Mouse (Mus musculus): ENCODE results near the gene Aars2. TPM values are rescaled to one million over a fixed set of nuclear protein-coding genes. Genes with fewer than 3 reads are reported as not detected.

The Aars2 gene
- polyA plus RNA-seq (2011; ENCODE audit: insufficient read length, low read depth, missing spikeins) = 6.7 and 7.3 TPM in 2 replicates

DNA sequence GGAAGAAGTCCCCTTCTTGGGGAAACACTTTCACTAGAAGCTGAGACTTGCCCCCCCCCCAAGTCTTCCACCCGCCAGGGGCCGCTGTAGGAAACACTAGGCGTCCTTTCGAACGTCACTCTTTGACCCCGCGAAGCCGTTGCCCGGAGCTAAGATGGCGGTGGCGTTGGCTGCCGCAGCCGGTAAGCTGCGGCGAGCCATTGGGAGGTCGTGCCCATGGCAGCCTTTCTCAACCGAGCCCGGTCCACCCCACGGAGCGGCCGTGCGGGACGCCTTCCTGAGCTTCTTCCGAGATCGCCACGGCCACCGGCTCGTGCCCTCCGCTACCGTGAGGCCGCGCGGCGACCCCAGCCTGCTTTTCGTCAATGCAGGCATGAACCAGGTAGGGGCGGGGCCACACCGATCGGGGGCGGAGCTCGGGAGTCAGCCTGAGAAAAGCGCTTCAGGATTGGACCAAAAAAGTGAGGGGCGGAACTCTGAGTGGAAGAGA lies at the start of gene Aars2:
Aars2 (plus strand) TSS at position 142 of the 490 bp plus-strand sequence.
- peak within 1 kb of the TSS; percentile 64 for H3K4me3 ChIP-seq (ENCODE audit: insufficient read depth, low read length)
- H3K4me1 ChIP-seq (ENCODE audit: control insufficient read depth, insufficient read depth, low read length) = peaks cover 3% of the 10 kb centered on the region; the same call in 1 of the 2 replicates
- TF ChIP-seq POLR2A (IDR thresholded peaks at IDR 0.05; ENCODE audit: low read depth, low read length) (peak; percentile 77), CTCF (IDR thresholded peaks at IDR 0.05; ENCODE audit: borderline replicate concordance, insufficient read depth, low read length) (peak; percentile 60)
- H3K27ac ChIP-seq (ENCODE audit: insufficient read depth, low read length) = 0 out of 2 replicates have a peak within 1 kb of the TSS, but pooled peaks have one; percentile 16

DNA sequence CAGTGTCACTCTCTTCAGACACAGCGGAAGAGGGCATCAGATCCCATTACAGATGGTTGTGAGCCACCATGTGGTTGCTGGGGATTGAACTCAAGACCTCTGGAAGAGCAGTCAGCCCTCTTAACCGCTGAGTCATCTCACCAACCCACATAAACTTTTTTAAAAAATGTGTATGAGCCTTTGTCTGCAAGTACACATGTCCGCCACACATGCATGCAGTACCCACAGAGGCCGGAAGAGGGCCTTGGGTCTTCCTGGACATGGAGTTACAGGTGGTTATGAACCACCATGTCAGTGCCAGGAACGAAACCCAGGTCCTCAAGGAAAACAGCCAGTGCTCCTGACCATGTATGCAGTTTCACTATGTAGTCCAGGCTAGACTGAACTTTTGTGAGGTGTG lies 49.2 kb upstream of the Aars2 start:
- TF ChIP-seq POLR2A (IDR thresholded peaks at IDR 0.05; ENCODE audit: low read depth, low read length) (no peak), CTCF (IDR thresholded peaks at IDR 0.05; ENCODE audit: borderline replicate concordance, insufficient read depth, low read length) (no peak)
- no peak overlapping the region for H3K4me3 ChIP-seq (ENCODE audit: insufficient read depth, low read length)
- no peak overlapping the region for H3K27ac ChIP-seq (ENCODE audit: insufficient read depth, low read length)
- H3K4me1 ChIP-seq (ENCODE audit: control insufficient read depth, insufficient read depth, low read length) = no peaks in the 10 kb centered on the region

DNA sequence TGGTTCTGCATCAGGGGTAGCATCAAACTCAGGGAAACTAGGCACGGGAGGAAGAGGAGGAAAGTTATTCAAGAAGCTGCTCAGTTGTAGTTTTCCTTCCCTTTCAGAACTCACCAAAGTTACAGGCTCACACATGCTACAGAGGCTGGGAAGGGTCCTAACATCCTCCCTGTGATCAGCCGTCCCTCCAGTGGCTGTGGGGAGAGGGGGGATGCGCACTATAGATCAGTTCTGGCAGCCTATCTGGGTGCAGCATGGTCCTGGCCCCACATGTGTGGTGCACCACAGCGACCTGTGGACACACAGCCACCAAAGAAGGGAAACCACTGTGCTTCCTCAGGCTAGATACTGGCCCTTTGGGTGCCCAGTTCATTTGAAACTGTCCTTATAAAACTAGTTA lies 48.1 kb upstream of the Aars2 start:
- no peak overlapping the region for H3K4me3 ChIP-seq (ENCODE audit: insufficient read depth, low read length)
- no peaks in the 10 kb centered on the region for H3K4me1 ChIP-seq (ENCODE audit: control insufficient read depth, insufficient read depth, low read length)
- TF ChIP-seq CTCF (IDR thresholded peaks at IDR 0.05; ENCODE audit: borderline replicate concordance, insufficient read depth, low read length) (no peak), POLR2A (IDR thresholded peaks at IDR 0.05; ENCODE audit: low read depth, low read length) (no peak)
- H3K27ac ChIP-seq (ENCODE audit: insufficient read depth, low read length) = no peak overlapping the region

DNA sequence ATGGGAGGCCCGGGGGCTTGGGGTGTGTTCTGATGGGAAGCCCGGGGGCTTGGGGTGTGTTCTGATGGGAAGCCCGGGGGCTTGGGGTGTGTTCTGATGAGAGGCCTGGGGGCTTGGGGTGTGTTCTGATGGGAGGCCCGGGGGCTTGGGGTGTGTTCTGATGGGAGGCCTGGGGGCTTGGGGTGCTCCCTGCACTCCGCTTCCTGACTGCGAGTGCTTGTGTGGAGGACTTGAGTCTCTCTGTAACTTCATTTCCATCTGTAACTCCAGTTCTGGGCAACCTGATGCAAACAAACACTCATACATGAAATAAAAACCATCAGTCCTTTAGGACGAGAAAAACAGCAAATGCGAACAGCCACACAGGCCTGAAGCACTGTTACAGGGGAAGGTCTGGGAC lies 47.6 kb upstream of the Aars2 start:
- no peak for TF ChIP-seq CTCF (IDR thresholded peaks at IDR 0.05; ENCODE audit: borderline replicate concordance, insufficient read depth, low read length)
- TF ChIP-seq POLR2A (IDR thresholded peaks at IDR 0.05; ENCODE audit: low read depth, low read length) = no peak
- Histone ChIP-seq H3K27ac (ENCODE audit: insufficient read depth, low read length) (no peak overlapping the region), H3K4me3 (ENCODE audit: insufficient read depth, low read length) (no peak overlapping the region), H3K4me1 (ENCODE audit: control insufficient read depth, insufficient read depth, low read length) (no peaks in the 10 kb centered on the region)

DNA sequence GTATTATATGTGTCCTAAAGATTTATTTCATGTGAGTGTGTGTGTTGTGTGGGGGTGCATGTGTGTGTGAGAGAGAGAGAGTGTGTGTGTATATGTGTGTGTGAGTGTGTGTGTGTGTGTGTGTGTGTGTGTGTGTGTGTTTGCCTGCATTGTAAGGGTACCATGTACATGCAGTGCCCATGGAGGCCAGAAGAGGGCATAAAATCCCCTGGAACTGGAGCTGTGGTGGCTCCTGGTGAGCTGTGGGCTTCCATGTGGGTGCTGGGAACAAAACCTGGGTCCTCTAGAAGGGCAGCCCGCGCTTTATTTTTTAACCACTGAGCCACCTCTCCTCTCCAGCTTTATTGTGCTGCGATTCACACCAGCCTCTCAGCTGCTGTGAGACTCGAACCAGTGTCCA lies 44.1 kb upstream of the Aars2 start:
- Histone ChIP-seq H3K27ac (ENCODE audit: insufficient read depth, low read length) (no peak overlapping the region), H3K4me3 (ENCODE audit: insufficient read depth, low read length) (no peak overlapping the region), H3K4me1 (ENCODE audit: control insufficient read depth, insufficient read depth, low read length) (no peaks in the 10 kb centered on the region)
- TF ChIP-seq POLR2A (IDR thresholded peaks at IDR 0.05; ENCODE audit: low read depth, low read length) = no peak
- no peak for TF ChIP-seq CTCF (IDR thresholded peaks at IDR 0.05; ENCODE audit: borderline replicate concordance, insufficient read depth, low read length)

DNA sequence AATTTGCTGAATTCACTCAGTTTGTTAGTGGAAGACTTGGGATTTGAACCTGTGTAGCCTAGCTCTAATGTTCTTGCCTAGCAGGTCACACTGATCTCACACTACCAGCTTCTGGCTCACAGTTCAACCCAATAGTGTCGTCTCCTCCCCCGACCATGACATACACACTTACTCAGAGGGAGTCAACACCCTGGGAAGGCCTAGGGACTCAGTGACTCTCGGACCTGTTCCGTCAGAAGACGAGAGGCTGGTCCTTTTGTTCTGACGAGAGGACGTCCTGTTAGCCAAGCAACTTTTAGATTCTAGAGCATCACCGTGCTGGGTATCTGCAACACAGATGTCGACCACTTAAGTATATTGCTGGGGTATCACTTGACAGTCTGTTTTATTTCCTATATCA lies 42.4 kb upstream of the Aars2 start:
- no peak overlapping the region for H3K27ac ChIP-seq (ENCODE audit: insufficient read depth, low read length)
- TF ChIP-seq POLR2A (IDR thresholded peaks at IDR 0.05; ENCODE audit: low read depth, low read length) (no peak), CTCF (IDR thresholded peaks at IDR 0.05; ENCODE audit: borderline replicate concordance, insufficient read depth, low read length) (no peak)
- H3K4me1 ChIP-seq (ENCODE audit: control insufficient read depth, insufficient read depth, low read length) = no peaks in the 10 kb centered on the region
- no peak overlapping the region for H3K4me3 ChIP-seq (ENCODE audit: insufficient read depth, low read length)

DNA sequence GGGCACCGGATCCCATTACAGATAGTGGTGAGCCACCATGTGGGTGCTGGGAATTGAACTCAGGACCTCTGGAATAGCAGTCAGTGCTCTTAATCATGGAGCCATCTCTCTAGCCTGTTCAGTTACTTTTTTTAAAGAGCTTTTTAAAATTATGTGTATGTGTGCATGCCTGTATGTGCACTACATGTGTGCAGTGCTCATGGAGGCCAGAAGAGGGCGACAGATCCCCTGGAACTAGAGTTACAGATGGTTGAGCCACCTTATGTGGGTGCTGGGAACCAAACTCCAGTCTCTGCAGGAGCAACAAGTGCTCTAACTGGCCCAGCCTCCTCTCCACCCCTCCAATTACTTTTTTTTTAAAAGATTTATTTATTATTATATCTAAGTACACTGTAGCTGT lies 39.9 kb upstream of the Aars2 start:
- TF ChIP-seq POLR2A (IDR thresholded peaks at IDR 0.05; ENCODE audit: low read depth, low read length) (no peak), CTCF (IDR thresholded peaks at IDR 0.05; ENCODE audit: borderline replicate concordance, insufficient read depth, low read length) (0 out of 2 replicates have a peak, but pooled peaks have one; percentile 5)
- Histone ChIP-seq H3K4me3 (ENCODE audit: insufficient read depth, low read length) (no peak overlapping the region), H3K27ac (ENCODE audit: insufficient read depth, low read length) (no peak overlapping the region), H3K4me1 (ENCODE audit: control insufficient read depth, insufficient read depth, low read length) (no peaks in the 10 kb centered on the region)

DNA sequence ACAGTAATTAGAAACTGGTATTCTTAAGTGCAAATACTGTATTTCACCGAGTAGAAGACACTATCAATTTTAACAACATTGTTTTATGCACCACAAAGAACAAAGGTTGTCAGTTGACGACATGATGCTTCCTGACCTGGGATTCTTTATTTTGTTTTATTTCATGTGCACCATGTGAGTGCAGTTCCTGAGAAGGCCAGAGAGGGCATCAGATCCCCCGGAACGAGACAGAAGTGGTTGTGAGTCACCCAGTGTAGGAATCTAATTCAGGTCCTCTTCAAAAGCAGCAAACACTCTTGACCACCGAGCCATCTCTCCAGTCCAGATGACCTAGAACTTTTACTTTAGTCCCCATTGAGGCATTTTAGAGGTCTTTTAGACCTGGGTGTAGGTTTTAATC lies 38.3 kb upstream of the Aars2 start:
- Histone ChIP-seq H3K27ac (ENCODE audit: insufficient read depth, low read length) (no peak overlapping the region), H3K4me3 (ENCODE audit: insufficient read depth, low read length) (no peak overlapping the region), H3K4me1 (ENCODE audit: control insufficient read depth, insufficient read depth, low read length) (no peaks in the 10 kb centered on the region)
- TF ChIP-seq POLR2A (IDR thresholded peaks at IDR 0.05; ENCODE audit: low read depth, low read length) = no peak
- no peak for TF ChIP-seq CTCF (IDR thresholded peaks at IDR 0.05; ENCODE audit: borderline replicate concordance, insufficient read depth, low read length)

DNA sequence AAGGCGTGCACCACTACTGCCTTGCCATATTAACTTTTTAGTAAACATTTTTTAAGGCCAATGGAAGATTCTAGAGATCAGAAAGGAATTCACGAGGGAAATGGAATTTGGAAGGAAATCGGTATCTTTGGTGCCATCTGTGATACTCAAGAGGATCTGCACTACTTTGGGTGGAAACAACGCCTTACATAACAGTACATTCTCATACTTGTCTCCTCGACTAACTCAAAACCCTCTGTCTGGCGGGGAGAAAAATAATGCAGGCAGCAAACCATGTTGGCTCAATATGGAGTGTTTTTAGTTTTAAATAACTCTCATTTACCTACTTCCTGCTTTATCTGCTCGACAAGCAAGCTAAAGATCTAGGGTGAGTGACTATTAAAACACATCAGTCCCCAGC lies 35.9 kb upstream of the Aars2 start:
- H3K27ac ChIP-seq (ENCODE audit: insufficient read depth, low read length) = no peak overlapping the region
- H3K4me3 ChIP-seq (ENCODE audit: insufficient read depth, low read length) = no peak overlapping the region
- H3K4me1 ChIP-seq (ENCODE audit: control insufficient read depth, insufficient read depth, low read length) = no peaks in the 10 kb centered on the region
- TF ChIP-seq CTCF (IDR thresholded peaks at IDR 0.05; ENCODE audit: borderline replicate concordance, insufficient read depth, low read length) = no peak
- TF ChIP-seq POLR2A (IDR thresholded peaks at IDR 0.05; ENCODE audit: low read depth, low read length) = no peak

DNA sequence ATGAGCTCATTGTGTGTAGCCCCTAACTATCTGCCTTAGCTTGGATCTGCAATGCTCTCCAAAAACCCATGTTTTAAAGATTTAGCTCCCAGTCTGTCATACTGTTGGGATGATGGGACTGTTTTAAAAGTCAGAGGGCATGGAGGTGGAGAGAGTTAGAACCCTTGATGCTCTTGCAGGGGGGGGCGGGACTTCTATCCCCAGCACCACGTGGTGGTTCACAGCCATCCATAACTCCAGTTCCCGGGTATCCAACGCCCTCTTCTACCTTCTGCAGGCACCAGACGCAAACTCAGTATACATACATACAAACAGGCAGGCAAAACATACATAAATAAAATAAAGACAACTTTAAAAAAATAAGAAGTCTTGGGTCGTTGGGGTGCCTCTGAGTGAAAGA lies 33.0 kb upstream of the Aars2 start:
- H3K4me3 ChIP-seq (ENCODE audit: insufficient read depth, low read length) = no peak overlapping the region
- H3K27ac ChIP-seq (ENCODE audit: insufficient read depth, low read length) = no peak overlapping the region
- no peaks in the 10 kb centered on the region for H3K4me1 ChIP-seq (ENCODE audit: control insufficient read depth, insufficient read depth, low read length)
- TF ChIP-seq POLR2A (IDR thresholded peaks at IDR 0.05; ENCODE audit: low read depth, low read length) (no peak), CTCF (IDR thresholded peaks at IDR 0.05; ENCODE audit: borderline replicate concordance, insufficient read depth, low read length) (no peak)

Data from embryonic fibroblast, embryonic 13.5 days (primary cell).